Mouse (Mus musculus): ENCODE results near the gene Sdhc. TPM values are rescaled to one million over a fixed set of nuclear protein-coding genes. Genes with fewer than 3 reads are reported as not detected.
"Not testable (repeated sequence)": the region's sequence is repeated elsewhere in the genome, so short reads cannot be mapped to it uniquely, and the experiment has no call there.

Sdhc gene
- total RNA-seq, 2 experiments from 2014 or later, result 84.7 to 178 TPM

GRCm38 (mm10) chr1:171171138-171171537 is 20.7 kb upstream of the Sdhc start:
- ATAC-seq (replicated peaks; ENCODE audit: low FRiP score, low TSS enrichment, poor library complexity, severe bottlenecking), result no peak

- ATAC-seq (replicated peaks; ENCODE audit: low FRiP score, low TSS enrichment, poor library complexity, severe bottlenecking), result no peak
Measured at GRCm38 (mm10) chr1:171169913-171170312, 19.5 kb upstream of the Sdhc start.

GRCm38 (mm10) chr1:171168906-171169305 is 18.5 kb upstream of the Sdhc start:
- ATAC-seq (replicated peaks; ENCODE audit: low FRiP score, low TSS enrichment, poor library complexity, severe bottlenecking), result no peak

- ATAC-seq (replicated peaks; ENCODE audit: low FRiP score, low TSS enrichment, poor library complexity, severe bottlenecking), result no peak
Measured at GRCm38 (mm10) chr1:171165629-171166345, 15.4 kb upstream of the Sdhc start.

GRCm38 (mm10) chr1:171164258-171164657 is 13.9 kb upstream of the Sdhc start:
- no peak for ATAC-seq (replicated peaks; ENCODE audit: low FRiP score, low TSS enrichment, poor library complexity, severe bottlenecking)

GRCm38 (mm10) chr1:171162526-171162925 is 12.1 kb upstream of the Sdhc start:
- no peak for ATAC-seq (replicated peaks; ENCODE audit: low FRiP score, low TSS enrichment, poor library complexity, severe bottlenecking)

GRCm38 (mm10) chr1:171159485-171159975 is 9.1 kb upstream of the Sdhc start:
- peak; percentile 46; the same call in 1 of the 2 replicates for ATAC-seq (replicated peaks; ENCODE audit: low FRiP score, low TSS enrichment, poor library complexity, severe bottlenecking)

- ATAC-seq (replicated peaks; ENCODE audit: low FRiP score, low TSS enrichment, poor library complexity, severe bottlenecking), result no peak
Measured at GRCm38 (mm10) chr1:171157965-171158364, 7.6 kb upstream of the Sdhc start.

- ATAC-seq (replicated peaks; ENCODE audit: low FRiP score, low TSS enrichment, poor library complexity, severe bottlenecking), result no peak
Measured at GRCm38 (mm10) chr1:171156644-171157043, 6.2 kb upstream of the Sdhc start.

GRCm38 (mm10) chr1:171151966-171152365 is 1.6 kb upstream of the Sdhc start:
- no peak for ATAC-seq (replicated peaks; ENCODE audit: low FRiP score, low TSS enrichment, poor library complexity, severe bottlenecking)

GRCm38 (mm10) chr1:171150838-171151391 is 512 bp upstream of the Sdhc start:
- peak; percentile 37; the same call in 1 of the 2 replicates for ATAC-seq (replicated peaks; ENCODE audit: low FRiP score, low TSS enrichment, poor library complexity, severe bottlenecking)

- not testable (repeated sequence) for ATAC-seq (replicated peaks; ENCODE audit: low FRiP score, low TSS enrichment, poor library complexity, severe bottlenecking)
Measured at GRCm38 (mm10) chr1:171142981-171143380, 7.4 kb downstream of the Sdhc start.

- not testable (repeated sequence) for ATAC-seq (replicated peaks; ENCODE audit: low FRiP score, low TSS enrichment, poor library complexity, severe bottlenecking)
Measured at GRCm38 (mm10) chr1:171137486-171138155, 12.8 kb downstream of the Sdhc start.

- no peak for ATAC-seq (replicated peaks; ENCODE audit: low FRiP score, low TSS enrichment, poor library complexity, severe bottlenecking)
Measured at GRCm38 (mm10) chr1:171135600-171135999, 14.8 kb downstream of the Sdhc start.

GRCm38 (mm10) chr1:171130971-171131370 is 19.4 kb downstream of the Sdhc start:
- no peak for ATAC-seq (replicated peaks; ENCODE audit: low FRiP score, low TSS enrichment, poor library complexity, severe bottlenecking)

- ATAC-seq (replicated peaks; ENCODE audit: low FRiP score, low TSS enrichment, poor library complexity, severe bottlenecking), result no peak
Measured at GRCm38 (mm10) chr1:171129251-171129650, 21.2 kb downstream of the Sdhc start.

- peak; percentile 79 for ATAC-seq (replicated peaks; ENCODE audit: low FRiP score, low TSS enrichment, poor library complexity, severe bottlenecking)
Measured at GRCm38 (mm10) chr1:171124398-171124797, 26.0 kb downstream of the Sdhc start.

- 0 out of 2 replicates have a peak, but pooled peaks have one; percentile 35 for ATAC-seq (replicated peaks; ENCODE audit: low FRiP score, low TSS enrichment, poor library complexity, severe bottlenecking)
Measured at GRCm38 (mm10) chr1:171122932-171123331, 27.5 kb downstream of the Sdhc start.

GRCm38 (mm10) chr1:171121839-171122238 is 28.6 kb downstream of the Sdhc start:
- ATAC-seq (replicated peaks; ENCODE audit: low FRiP score, low TSS enrichment, poor library complexity, severe bottlenecking), result no peak

GRCm38 (mm10) chr1:171120893-171121292 is 29.5 kb downstream of the Sdhc start:
- ATAC-seq (replicated peaks; ENCODE audit: low FRiP score, low TSS enrichment, poor library complexity, severe bottlenecking), result no peak
